Mouse (Mus musculus): ENCODE data around the gene Aig1. TPM values are rescaled to one million over a fixed set of nuclear protein-coding genes. Genes with fewer than 3 reads are reported as not detected.

Aig1 gene
- polyA plus RNA-seq, 1 experiment from 2014 or later: 23.5 TPM

GRCm38 (mm10) chr10:13689841-13690590 is 178.8 kb downstream of the Aig1 start:
- Histone ChIP-seq H3K4me1 (peaks cover 17% of the 10 kb centered on the region; the same call in 1 of the 2 replicates), H3K4me3 (no peak overlapping the region), H3K4me2 (replicated peaks) (no peak overlapping the region), H3K27me3 (peaks cover 9% of the 10 kb centered on the region; the same call in 1 of the 2 replicates), H3K36me3 (no peaks in the 10 kb centered on the region), H3K9ac (no peak overlapping the region), H3K27ac (no peak overlapping the region), H3K9me3 (no peaks in the 10 kb centered on the region)
- ATAC-seq (ENCODE audit: low FRiP score, low read depth): no peak
- 63% methylated on average over 10 of the region's 10 CpGs for WGBS

GRCm38 (mm10) chr10:13688386-13689120 is 180.2 kb downstream of the Aig1 start:
- Histone ChIP-seq H3K4me1 (peaks cover 17% of the 10 kb centered on the region; the same call in 1 of the 2 replicates), H3K4me3 (no peak overlapping the region), H3K9me3 (no peaks in the 10 kb centered on the region), H3K9ac (no peak overlapping the region), H3K27ac (no peak overlapping the region), H3K36me3 (no peaks in the 10 kb centered on the region), H3K4me2 (replicated peaks) (no peak overlapping the region), H3K27me3 (peaks cover 9% of the 10 kb centered on the region; the same call in 1 of the 2 replicates)
- ATAC-seq (ENCODE audit: low FRiP score, low read depth): peak; percentile 60
- 41% methylated on average over 15 of the region's 15 CpGs for WGBS

- Histone ChIP-seq H3K9ac (no peak overlapping the region), H3K9me3 (no peaks in the 10 kb centered on the region), H3K36me3 (no peaks in the 10 kb centered on the region), H3K4me3 (no peak overlapping the region), H3K4me1 (peaks cover 19% of the 10 kb centered on the region; the same call in 1 of the 2 replicates), H3K4me2 (replicated peaks) (no peak overlapping the region), H3K27me3 (peaks cover 9% of the 10 kb centered on the region; the same call in 1 of the 2 replicates), H3K27ac (no peak overlapping the region)
- no peak for ATAC-seq (ENCODE audit: low FRiP score, low read depth)
- 79% methylated on average over 8 of the region's 8 CpGs for WGBS
These were observed 181.5 kb downstream of the Aig1 start for GRCm38 (mm10) chr10:13687182-13687810.

- Histone ChIP-seq H3K4me1 (peaks cover 19% of the 10 kb centered on the region; the same call in 1 of the 2 replicates), H3K9ac (no peak overlapping the region), H3K36me3 (no peaks in the 10 kb centered on the region), H3K4me2 (replicated peaks) (no peak overlapping the region), H3K27ac (no peak overlapping the region), H3K27me3 (peaks cover 9% of the 10 kb centered on the region; the same call in 1 of the 2 replicates), H3K9me3 (no peaks in the 10 kb centered on the region), H3K4me3 (no peak overlapping the region)
- 78% methylated on average over 5 of the region's 5 CpGs for WGBS
- ATAC-seq (ENCODE audit: low FRiP score, low read depth): no peak
These were observed 182.7 kb downstream of the Aig1 start for GRCm38 (mm10) chr10:13686127-13686526.

- 87% methylated on average over 8 of the region's 8 CpGs for WGBS
- no peak for ATAC-seq (ENCODE audit: low FRiP score, low read depth)
- no peak overlapping the region for H3K4me3 ChIP-seq
These were observed 183.4 kb downstream of the Aig1 start for GRCm38 (mm10) chr10:13685366-13685765.

GRCm38 (mm10) chr10:13684452-13684851 is 184.3 kb downstream of the Aig1 start:
- H3K27me3 ChIP-seq: peaks cover 9% of the 10 kb centered on the region; the same call in 1 of the 2 replicates
- peaks cover 9% of the 10 kb centered on the region; the same call in 1 of the 2 replicates for H3K4me1 ChIP-seq
- no peak overlapping the region for H3K27ac ChIP-seq
- no peak for ATAC-seq (ENCODE audit: low FRiP score, low read depth)
- H3K9ac ChIP-seq: no peak overlapping the region
- H3K9me3 ChIP-seq: no peaks in the 10 kb centered on the region
- H3K36me3 ChIP-seq: no peaks in the 10 kb centered on the region
- H3K4me3 ChIP-seq: no peak overlapping the region
- no peak overlapping the region for H3K4me2 ChIP-seq (replicated peaks)

More at GRCm38 (mm10) chr10:13685366-13685765, 183.4 kb downstream of the Aig1 start:
- Histone ChIP-seq H3K9ac (no peak overlapping the region), H3K27me3 (peaks cover 9% of the 10 kb centered on the region; the same call in 1 of the 2 replicates), H3K4me2 (replicated peaks) (no peak overlapping the region), H3K9me3 (no peaks in the 10 kb centered on the region), H3K36me3 (no peaks in the 10 kb centered on the region), H3K4me1 (peaks cover 17% of the 10 kb centered on the region; the same call in 1 of the 2 replicates), H3K27ac (no peak overlapping the region)

GRCm38 (mm10) chr10:13682565-13682964 is 186.2 kb downstream of the Aig1 start:
- H3K27ac ChIP-seq: no peak overlapping the region
- peaks cover 8% of the 10 kb centered on the region; the same call in 1 of the 2 replicates for H3K27me3 ChIP-seq
- no peak overlapping the region for H3K4me2 ChIP-seq (replicated peaks)
- 53% methylated on average over 3 of the region's 3 CpGs for WGBS
- 0 out of 2 replicates have a peak, but pooled peaks cover 2% of the 10 kb centered on the region for H3K4me1 ChIP-seq
- no peaks in the 10 kb centered on the region for H3K9me3 ChIP-seq
- no peak overlapping the region for H3K4me3 ChIP-seq
- no peak for ATAC-seq (ENCODE audit: low FRiP score, low read depth)
- H3K36me3 ChIP-seq: no peaks in the 10 kb centered on the region
- no peak overlapping the region for H3K9ac ChIP-seq

GRCm38 (mm10) chr10:13677440-13677839 is 191.3 kb downstream of the Aig1 start:
- Histone ChIP-seq H3K27ac (no peak overlapping the region), H3K4me1 (no peaks in the 10 kb centered on the region), H3K9me3 (no peaks in the 10 kb centered on the region), H3K36me3 (no peaks in the 10 kb centered on the region), H3K27me3 (0 out of 2 replicates have a peak, but pooled peaks cover 3% of the 10 kb centered on the region), H3K9ac (no peak overlapping the region), H3K4me2 (replicated peaks) (no peak overlapping the region), H3K4me3 (no peak overlapping the region)
- WGBS: 93% methylated on average over 2 of the region's 2 CpGs
- ATAC-seq (ENCODE audit: low FRiP score, low read depth): no peak

- 0 out of 2 replicates have a peak, but pooled peaks cover 3% of the 10 kb centered on the region for H3K27me3 ChIP-seq
- 88% methylated on average over 3 of the region's 3 CpGs for WGBS
- no peak overlapping the region for H3K9ac ChIP-seq
- H3K4me3 ChIP-seq: no peak overlapping the region
- H3K27ac ChIP-seq: no peak overlapping the region
- no peak for ATAC-seq (ENCODE audit: low FRiP score, low read depth)
- H3K9me3 ChIP-seq: no peaks in the 10 kb centered on the region
- no peaks in the 10 kb centered on the region for H3K36me3 ChIP-seq
- no peaks in the 10 kb centered on the region for H3K4me1 ChIP-seq
- H3K4me2 ChIP-seq (replicated peaks): no peak overlapping the region
These were observed 193.8 kb downstream of the Aig1 start for GRCm38 (mm10) chr10:13675033-13675379.

- Histone ChIP-seq H3K27me3 (0 out of 2 replicates have a peak, but pooled peaks cover 3% of the 10 kb centered on the region), H3K9me3 (no peaks in the 10 kb centered on the region), H3K4me3 (no peak overlapping the region), H3K4me2 (replicated peaks) (no peak overlapping the region), H3K9ac (no peak overlapping the region), H3K27ac (no peak overlapping the region), H3K36me3 (no peaks in the 10 kb centered on the region), H3K4me1 (no peaks in the 10 kb centered on the region)
- WGBS: 86% methylated on average over 7 of the region's 7 CpGs
- no peak for ATAC-seq (ENCODE audit: low FRiP score, low read depth)
These were observed 194.3 kb downstream of the Aig1 start for GRCm38 (mm10) chr10:13674304-13675032.

GRCm38 (mm10) chr10:13667166-13667696 is 201.5 kb downstream of the Aig1 start:
- ATAC-seq (ENCODE audit: low FRiP score, low read depth): peak; percentile 87
- 22% methylated on average over 10 of the region's 10 CpGs for WGBS
- no peak overlapping the region for H3K4me2 ChIP-seq (replicated peaks)

More at GRCm38 (mm10) chr10:13667166-13667696, 201.5 kb downstream of the Aig1 start:
- peaks cover 15% of the 10 kb centered on the region for H3K4me1 ChIP-seq
- H3K9ac ChIP-seq: no peak overlapping the region
- no peaks in the 10 kb centered on the region for H3K27me3 ChIP-seq
- no peaks in the 10 kb centered on the region for H3K36me3 ChIP-seq
- H3K27ac ChIP-seq: no peak overlapping the region; the same call in 1 of the 2 replicates
- no peaks in the 10 kb centered on the region for H3K9me3 ChIP-seq
- H3K4me3 ChIP-seq: no peak overlapping the region
